Mouse (Mus musculus): ENCODE measurements around the gene Auts2. TPM values are rescaled to one million over a fixed set of nuclear protein-coding genes. Genes with fewer than 3 reads are reported as not detected.

The Auts2 gene
- polyA plus RNA-seq, 1 experiment from 2014 or later: 47.7 TPM

- H3K27ac ChIP-seq (ENCODE audit: low read length): no peak overlapping the region
- no peak for ATAC-seq (ENCODE audit: insufficient number of reproducible peaks, insufficient read depth, low FRiP score, low read depth)
- no peaks in the 10 kb centered on the region for H3K27me3 ChIP-seq (ENCODE audit: control insufficient read depth, insufficient read depth, low read length)
- no peak overlapping the region for H3K9ac ChIP-seq (replicated peaks; ENCODE audit: low read depth, low read length)
- no peak overlapping the region for H3K4me2 ChIP-seq (replicated peaks; ENCODE audit: low read depth, low read length)
- no peaks in the 10 kb centered on the region for H3K36me3 ChIP-seq (ENCODE audit: control insufficient read depth, insufficient read depth, low read length)
- no peaks in the 10 kb centered on the region for H3K4me1 ChIP-seq (ENCODE audit: control insufficient read depth, insufficient read depth, low read length)
- no peaks in the 10 kb centered on the region; the same call in 1 of the 2 replicates for H3K9me3 ChIP-seq (ENCODE audit: control insufficient read depth, low read depth, low read length)
- 85% methylated on average over 7 of the region's 7 CpGs for WGBS
- no peak overlapping the region for H3K4me3 ChIP-seq (ENCODE audit: low read depth, low read length)
These were observed 878.5 kb downstream of the Auts2 start for GRCm38 (mm10) chr5:131664657-131665056.

- H3K27ac ChIP-seq (ENCODE audit: low read length): no peak overlapping the region
- no peak overlapping the region for H3K9ac ChIP-seq (replicated peaks; ENCODE audit: low read depth, low read length)
- no peaks in the 10 kb centered on the region; the same call in 1 of the 2 replicates for H3K9me3 ChIP-seq (ENCODE audit: control insufficient read depth, low read depth, low read length)
- no peak for ATAC-seq (ENCODE audit: insufficient number of reproducible peaks, insufficient read depth, low FRiP score, low read depth)
- no peak overlapping the region for H3K4me3 ChIP-seq (ENCODE audit: low read depth, low read length)
- H3K36me3 ChIP-seq (ENCODE audit: control insufficient read depth, insufficient read depth, low read length): no peaks in the 10 kb centered on the region
- H3K4me1 ChIP-seq (ENCODE audit: control insufficient read depth, insufficient read depth, low read length): no peaks in the 10 kb centered on the region
- 77% methylated on average over 2 of the region's 2 CpGs for WGBS
- H3K4me2 ChIP-seq (replicated peaks; ENCODE audit: low read depth, low read length): no peak overlapping the region
- no peaks in the 10 kb centered on the region for H3K27me3 ChIP-seq (ENCODE audit: control insufficient read depth, insufficient read depth, low read length)
These were observed 880.5 kb downstream of the Auts2 start for GRCm38 (mm10) chr5:131662657-131663056.

GRCm38 (mm10) chr5:131658822-131659515 lies 884.2 kb downstream of the Auts2 start:
- H3K4me2 ChIP-seq (replicated peaks; ENCODE audit: low read depth, low read length): no peak overlapping the region
- ATAC-seq (ENCODE audit: insufficient number of reproducible peaks, insufficient read depth, low FRiP score, low read depth): no peak

GRCm38 (mm10) chr5:131654206-131654605 lies 888.9 kb downstream of the Auts2 start:
- no peaks in the 10 kb centered on the region for H3K9me3 ChIP-seq (ENCODE audit: control insufficient read depth, low read depth, low read length)
- H3K27ac ChIP-seq (ENCODE audit: low read length): no peak overlapping the region
- WGBS: 69% methylated on average over 7 of the region's 7 CpGs
- no peak for ATAC-seq (ENCODE audit: insufficient number of reproducible peaks, insufficient read depth, low FRiP score, low read depth)
- no peaks in the 10 kb centered on the region for H3K27me3 ChIP-seq (ENCODE audit: control insufficient read depth, insufficient read depth, low read length)
- no peak overlapping the region for H3K9ac ChIP-seq (replicated peaks; ENCODE audit: low read depth, low read length)
- H3K4me2 ChIP-seq (replicated peaks; ENCODE audit: low read depth, low read length): no peak overlapping the region
- no peak overlapping the region for H3K4me3 ChIP-seq (ENCODE audit: low read depth, low read length)
- no peaks in the 10 kb centered on the region for H3K4me1 ChIP-seq (ENCODE audit: control insufficient read depth, insufficient read depth, low read length)
- H3K36me3 ChIP-seq (ENCODE audit: control insufficient read depth, insufficient read depth, low read length): no peaks in the 10 kb centered on the region

More at GRCm38 (mm10) chr5:131658822-131659515, 884.2 kb downstream of the Auts2 start:
- Histone ChIP-seq H3K27ac (ENCODE audit: low read length) (no peak overlapping the region), H3K4me1 (ENCODE audit: control insufficient read depth, insufficient read depth, low read length) (no peaks in the 10 kb centered on the region), H3K9me3 (ENCODE audit: control insufficient read depth, low read depth, low read length) (no peaks in the 10 kb centered on the region; the same call in 1 of the 2 replicates), H3K27me3 (ENCODE audit: control insufficient read depth, insufficient read depth, low read length) (no peaks in the 10 kb centered on the region), H3K36me3 (ENCODE audit: control insufficient read depth, insufficient read depth, low read length) (no peaks in the 10 kb centered on the region), H3K4me3 (ENCODE audit: low read depth, low read length) (no peak overlapping the region), H3K9ac (replicated peaks; ENCODE audit: low read depth, low read length) (no peak overlapping the region)
- WGBS: 92% methylated on average over 19 of the region's 19 CpGs

- no peak for ATAC-seq (ENCODE audit: insufficient number of reproducible peaks, insufficient read depth, low FRiP score, low read depth)
- no peak overlapping the region for H3K27ac ChIP-seq (ENCODE audit: low read length)
- 64% methylated on average over 11 of the region's 11 CpGs for WGBS
- H3K4me2 ChIP-seq (replicated peaks; ENCODE audit: low read depth, low read length): no peak overlapping the region
- H3K4me3 ChIP-seq (ENCODE audit: low read depth, low read length): no peak overlapping the region
- no peaks in the 10 kb centered on the region for H3K9me3 ChIP-seq (ENCODE audit: control insufficient read depth, low read depth, low read length)
- no peaks in the 10 kb centered on the region for H3K27me3 ChIP-seq (ENCODE audit: control insufficient read depth, insufficient read depth, low read length)
- no peaks in the 10 kb centered on the region for H3K36me3 ChIP-seq (ENCODE audit: control insufficient read depth, insufficient read depth, low read length)
- H3K9ac ChIP-seq (replicated peaks; ENCODE audit: low read depth, low read length): no peak overlapping the region
- H3K4me1 ChIP-seq (ENCODE audit: control insufficient read depth, insufficient read depth, low read length): no peaks in the 10 kb centered on the region
These were observed 892.7 kb downstream of the Auts2 start for GRCm38 (mm10) chr5:131650381-131650891.

- 25% methylated on average over 4 of the region's 4 CpGs for WGBS
- H3K27ac ChIP-seq (ENCODE audit: low read length): no peak overlapping the region
- no peaks in the 10 kb centered on the region for H3K36me3 ChIP-seq (ENCODE audit: control insufficient read depth, insufficient read depth, low read length)
These were observed 895.4 kb downstream of the Auts2 start for GRCm38 (mm10) chr5:131647683-131648119.

GRCm38 (mm10) chr5:131647104-131647682 lies 896.0 kb downstream of the Auts2 start:
- no peak for ATAC-seq (ENCODE audit: insufficient number of reproducible peaks, insufficient read depth, low FRiP score, low read depth)
- 46% methylated on average over 4 of the region's 4 CpGs for WGBS
- no peaks in the 10 kb centered on the region for H3K27me3 ChIP-seq (ENCODE audit: control insufficient read depth, insufficient read depth, low read length)

More at GRCm38 (mm10) chr5:131647683-131648119, 895.4 kb downstream of the Auts2 start:
- H3K4me1 ChIP-seq (ENCODE audit: control insufficient read depth, insufficient read depth, low read length): peaks cover 2% of the 10 kb centered on the region; the same call in 1 of the 2 replicates
- no peak overlapping the region for H3K4me2 ChIP-seq (replicated peaks; ENCODE audit: low read depth, low read length)
- no peak overlapping the region for H3K4me3 ChIP-seq (ENCODE audit: low read depth, low read length)
- no peaks in the 10 kb centered on the region for H3K27me3 ChIP-seq (ENCODE audit: control insufficient read depth, insufficient read depth, low read length)
- H3K9me3 ChIP-seq (ENCODE audit: control insufficient read depth, low read depth, low read length): no peaks in the 10 kb centered on the region
- no peak overlapping the region for H3K9ac ChIP-seq (replicated peaks; ENCODE audit: low read depth, low read length)
- ATAC-seq (ENCODE audit: insufficient number of reproducible peaks, insufficient read depth, low FRiP score, low read depth): no peak

GRCm38 (mm10) chr5:131646192-131646775 lies 896.9 kb downstream of the Auts2 start:
- no peak overlapping the region for H3K4me3 ChIP-seq (ENCODE audit: low read depth, low read length)
- H3K9me3 ChIP-seq (ENCODE audit: control insufficient read depth, low read depth, low read length): no peaks in the 10 kb centered on the region
- no peak overlapping the region for H3K27ac ChIP-seq (ENCODE audit: low read length)
- no peak overlapping the region for H3K9ac ChIP-seq (replicated peaks; ENCODE audit: low read depth, low read length)
- H3K4me2 ChIP-seq (replicated peaks; ENCODE audit: low read depth, low read length): no peak overlapping the region
- H3K27me3 ChIP-seq (ENCODE audit: control insufficient read depth, insufficient read depth, low read length): no peaks in the 10 kb centered on the region
- H3K36me3 ChIP-seq (ENCODE audit: control insufficient read depth, insufficient read depth, low read length): no peaks in the 10 kb centered on the region
- H3K4me1 ChIP-seq (ENCODE audit: control insufficient read depth, insufficient read depth, low read length): peaks cover 5% of the 10 kb centered on the region; the same call in 1 of the 2 replicates
- WGBS: 87% methylated on average over 10 of the region's 10 CpGs
- no peak for ATAC-seq (ENCODE audit: insufficient number of reproducible peaks, insufficient read depth, low FRiP score, low read depth)

More at GRCm38 (mm10) chr5:131647104-131647682, 896.0 kb downstream of the Auts2 start:
- H3K9ac ChIP-seq (replicated peaks; ENCODE audit: low read depth, low read length): no peak overlapping the region
- H3K27ac ChIP-seq (ENCODE audit: low read length): no peak overlapping the region
- H3K4me3 ChIP-seq (ENCODE audit: low read depth, low read length): no peak overlapping the region
- no peaks in the 10 kb centered on the region for H3K9me3 ChIP-seq (ENCODE audit: control insufficient read depth, low read depth, low read length)
- H3K4me2 ChIP-seq (replicated peaks; ENCODE audit: low read depth, low read length): no peak overlapping the region
- H3K36me3 ChIP-seq (ENCODE audit: control insufficient read depth, insufficient read depth, low read length): no peaks in the 10 kb centered on the region
- peaks cover 5% of the 10 kb centered on the region; the same call in 1 of the 2 replicates for H3K4me1 ChIP-seq (ENCODE audit: control insufficient read depth, insufficient read depth, low read length)

Measured in stomach, embryonic 14.5 days (tissue).